Mouse (Mus musculus): ENCODE data around the gene Cldn15.
A peak's percentile ranks its signal among the peaks of the same experiment; 100 is the strongest.

The Cldn15 gene

DNA sequence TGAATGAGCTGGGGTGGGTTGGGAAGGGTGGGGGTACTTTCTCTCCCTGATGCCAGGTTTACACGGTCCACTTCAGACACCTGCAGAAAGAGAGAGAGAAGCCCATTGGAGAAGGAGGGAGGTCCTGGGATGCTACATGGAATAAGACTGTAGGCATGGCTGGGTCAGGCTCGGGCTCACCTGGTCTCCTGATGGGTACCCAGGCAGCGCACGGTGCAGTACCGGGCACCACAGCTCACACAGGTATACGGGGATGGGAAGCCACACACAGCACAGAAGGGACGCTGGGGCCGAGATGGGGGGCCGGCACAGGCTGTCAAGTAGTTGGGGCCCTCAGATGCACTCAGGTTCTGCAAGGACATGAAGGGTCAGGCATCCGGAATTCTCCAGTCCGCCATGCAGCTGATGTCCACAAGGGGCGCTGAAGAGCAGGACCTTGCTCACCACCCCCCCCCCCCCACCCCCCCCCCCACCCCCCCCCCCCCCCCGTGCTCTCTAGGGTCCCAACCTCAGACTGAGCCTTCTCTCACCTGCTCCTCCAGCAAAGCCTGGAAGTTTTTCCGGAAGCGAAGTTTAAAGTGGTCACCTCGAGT lies 16.0 kb downstream of the Cldn15 start:
- DNase-seq (ENCODE audit: low read depth, low spot score), result no peak

DNA sequence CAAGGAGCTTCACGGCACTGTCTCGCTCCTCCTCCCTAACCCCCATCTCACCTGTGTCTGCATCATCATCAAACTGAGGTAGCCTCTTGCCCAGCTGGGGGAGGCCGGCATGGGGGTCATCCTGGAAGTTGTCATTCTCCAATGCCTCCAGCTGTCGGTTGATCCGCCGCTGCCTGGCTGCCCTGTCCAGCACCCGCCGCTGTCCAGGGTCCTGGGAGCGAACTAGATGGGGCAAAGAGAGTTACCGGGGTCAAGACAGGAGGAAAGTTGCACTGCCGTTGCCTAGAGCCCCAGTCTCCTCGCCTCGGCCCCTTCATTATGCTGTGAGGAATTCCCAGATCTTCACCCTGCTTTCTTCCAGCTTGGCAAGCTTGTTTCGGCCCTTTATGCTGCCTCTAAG lies 18.4 kb downstream of the Cldn15 start:
- no peak for DNase-seq (ENCODE audit: low read depth, low spot score)

DNA sequence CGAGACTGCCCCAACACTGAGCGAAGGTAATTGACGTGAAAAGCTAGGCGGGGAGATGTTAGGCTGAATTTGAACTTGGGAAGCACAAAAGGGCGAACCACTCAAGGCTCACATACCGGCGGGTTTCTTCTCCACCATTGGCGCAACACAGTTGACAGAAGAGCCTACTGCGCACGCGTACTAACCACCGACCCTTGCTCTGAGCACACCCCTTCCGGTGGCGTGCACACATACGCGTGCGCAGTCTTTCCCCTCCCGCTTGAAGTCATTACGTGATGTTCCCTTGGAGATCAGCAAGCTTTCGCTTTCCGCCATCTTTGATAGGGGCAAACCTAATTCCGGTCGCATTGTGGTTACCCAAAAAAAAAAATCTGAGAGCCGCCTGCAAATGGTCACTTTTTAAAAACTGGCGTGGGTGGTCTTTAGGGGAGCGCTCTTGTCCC lies 20.3 kb downstream of the Cldn15 start, which contains the start of gene Plod3:
TSS of gene Plod3 (plus strand) at position 325 of the 443 bp plus-strand sequence.
- DNase-seq (ENCODE audit: low read depth, low spot score), result peak; percentile 100

DNA sequence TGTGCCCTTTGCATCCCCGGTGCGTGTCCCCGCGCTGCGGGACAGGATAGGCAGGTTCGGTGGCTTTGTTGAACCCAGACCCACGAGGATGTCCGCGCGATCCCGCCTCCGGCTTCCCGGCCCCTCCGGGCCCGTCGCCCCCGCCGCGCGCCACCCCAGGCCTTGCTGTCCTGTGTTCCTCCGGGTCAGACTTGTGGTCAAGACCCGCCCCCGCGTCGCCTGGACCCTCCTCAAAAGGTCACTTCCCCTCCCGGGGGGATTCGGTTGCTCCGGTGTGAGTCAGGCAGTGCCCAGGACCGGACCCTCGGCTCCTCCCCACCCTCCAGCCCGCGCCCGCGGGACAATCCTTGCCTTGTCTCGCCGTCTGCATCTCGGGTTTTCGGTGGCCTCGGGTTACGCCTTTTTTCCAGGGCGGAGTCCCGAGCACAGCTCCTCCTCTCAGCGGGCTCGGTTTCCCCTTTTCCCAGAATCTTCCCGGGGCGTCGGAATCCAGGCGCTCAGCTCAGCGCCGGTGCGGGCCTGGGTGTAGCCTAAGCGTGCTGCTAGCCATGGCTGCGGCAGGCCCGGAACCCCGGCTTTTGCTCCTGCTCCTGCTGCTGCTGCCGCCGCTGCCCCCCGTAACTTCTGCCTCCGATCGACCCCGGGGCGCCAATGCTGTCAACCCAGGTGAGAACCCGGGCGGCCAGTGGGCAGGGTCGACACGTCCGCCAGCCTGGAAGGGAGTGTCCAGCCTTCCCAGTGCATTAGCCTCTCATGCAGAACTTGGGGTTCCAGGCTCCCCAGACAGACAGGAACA lies 20.9 kb downstream of the Cldn15 start:
- DNase-seq (ENCODE audit: low read depth, low spot score), result peak; percentile 72

DNA sequence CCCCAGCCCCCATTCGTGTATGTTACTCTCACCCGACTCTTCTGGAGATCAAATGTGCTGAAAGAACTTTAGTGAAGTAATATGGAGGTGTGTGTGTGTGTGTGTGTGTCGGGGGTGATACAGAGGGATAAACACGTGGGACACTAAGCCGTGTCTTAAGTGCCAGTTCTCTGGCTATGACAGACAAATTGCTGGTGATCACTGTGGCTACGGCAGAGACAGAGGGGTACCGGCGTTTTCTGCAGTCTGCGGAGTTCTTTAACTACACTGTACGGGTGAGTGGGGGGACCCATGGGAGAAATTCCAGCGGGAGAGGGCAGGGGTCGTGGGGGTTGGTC lies 21.5 kb downstream of the Cldn15 start, which contains the start of gene Znhit1:
TSS of gene Znhit1 (minus strand) at position 88 of the 338 bp plus-strand sequence.
- DNase-seq (ENCODE audit: low read depth, low spot score), result no peak

DNA sequence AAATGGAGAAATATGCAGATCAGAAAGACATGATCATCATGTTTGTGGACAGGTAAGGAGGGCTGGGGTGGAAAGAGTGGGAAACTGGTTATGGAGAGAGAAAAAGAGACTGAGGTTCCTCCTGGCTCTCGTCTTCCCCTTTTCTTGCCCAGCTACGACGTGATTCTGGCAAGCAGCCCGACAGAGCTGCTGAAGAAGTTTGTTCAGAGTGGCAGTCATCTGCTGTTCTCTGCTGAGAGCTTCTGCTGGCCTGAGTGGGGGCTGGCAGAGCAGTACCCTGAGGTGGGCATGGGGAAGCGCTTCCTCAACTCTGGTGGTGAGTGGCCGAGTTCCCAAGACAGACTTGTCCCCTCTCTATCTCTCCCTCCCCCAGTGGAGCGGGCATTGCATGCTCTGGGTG lies 22.0 kb downstream of the Cldn15 start:
- no peak for DNase-seq (ENCODE audit: low read depth, low spot score)

DNA sequence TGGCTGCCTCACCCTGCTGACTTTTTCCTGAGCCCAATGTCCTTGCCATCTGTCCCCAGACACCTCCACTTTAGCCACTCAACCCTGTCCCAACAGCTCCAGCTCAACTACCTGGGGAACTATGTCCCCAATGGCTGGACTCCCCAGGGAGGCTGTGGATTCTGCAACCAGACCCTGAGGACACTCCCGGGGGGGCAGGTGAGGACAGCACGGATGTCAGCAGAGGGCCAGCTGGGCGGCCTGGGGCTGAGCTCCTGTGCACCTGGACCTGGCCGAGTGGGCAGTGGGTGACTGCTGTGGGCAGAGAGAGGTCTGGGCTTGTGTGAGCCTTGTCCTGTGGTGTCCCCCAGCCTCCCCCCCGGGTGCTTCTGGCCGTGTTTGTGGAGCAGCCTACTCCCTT lies 23.4 kb downstream of the Cldn15 start:
- no peak for DNase-seq (ENCODE audit: low read depth, low spot score)

DNA sequence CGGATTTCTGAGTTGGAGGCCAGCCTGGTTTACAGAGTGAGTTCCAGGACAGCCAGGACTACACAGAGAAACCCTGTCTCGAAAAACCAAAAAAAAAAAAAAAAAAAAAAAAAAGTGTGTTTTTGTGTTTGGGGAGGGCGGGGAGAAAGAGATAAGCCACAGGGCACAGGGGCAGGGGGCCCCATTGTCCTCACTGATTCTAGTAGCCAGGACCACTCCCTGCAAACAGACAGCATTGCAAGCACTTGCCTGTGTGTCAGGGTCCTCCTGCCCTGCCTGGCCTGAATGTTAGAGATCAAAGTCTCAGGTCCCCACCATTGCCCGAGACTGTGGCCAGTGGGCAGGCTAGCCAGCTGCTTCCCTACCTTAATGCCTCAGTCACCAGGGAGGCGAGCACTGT lies 33.0 kb downstream of the Cldn15 start:
- DNase-seq (ENCODE audit: low read depth, low spot score), result no peak

DNA sequence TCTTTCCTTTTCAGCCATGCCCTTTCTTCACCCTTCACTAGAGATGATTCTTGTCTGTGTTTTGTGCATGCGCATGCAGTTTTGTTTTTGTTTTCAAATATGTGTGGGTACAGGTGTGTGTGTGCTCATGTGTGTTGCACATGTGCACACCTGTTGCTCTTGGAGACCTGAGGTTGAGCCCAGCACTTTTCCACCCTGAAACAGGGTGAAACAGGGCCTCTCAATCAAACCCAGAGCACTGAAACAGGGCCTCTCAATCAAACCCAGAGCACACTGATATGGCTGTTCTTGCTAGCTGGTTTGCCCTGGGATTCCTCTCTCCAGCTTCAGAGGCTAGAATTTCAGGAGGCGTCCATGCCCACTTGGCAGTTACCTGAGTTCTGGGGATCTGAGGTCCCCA lies 34.2 kb downstream of the Cldn15 start:
- no peak for DNase-seq (ENCODE audit: low read depth, low spot score)

DNA sequence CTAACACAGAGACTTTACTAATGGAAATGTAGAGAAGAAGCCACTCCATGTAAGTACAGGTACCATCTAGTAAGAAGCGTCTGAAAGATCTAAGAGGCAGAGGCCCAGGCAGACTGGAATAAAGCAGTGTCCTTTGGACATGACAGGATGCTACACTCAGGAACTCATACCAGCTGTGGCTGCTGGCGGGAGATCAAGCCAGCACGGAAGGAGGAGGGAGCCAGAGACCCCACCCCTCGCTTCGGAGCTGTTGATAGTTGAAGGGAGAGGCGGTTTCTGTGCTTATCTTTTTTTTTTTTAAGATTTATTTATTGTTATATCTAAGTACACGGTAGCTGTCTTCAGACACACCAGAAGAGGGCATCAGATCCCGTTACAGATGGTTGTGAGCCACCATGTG lies 40.9 kb downstream of the Cldn15 start:
- DNase-seq (ENCODE audit: low read depth, low spot score), result no peak

DNA sequence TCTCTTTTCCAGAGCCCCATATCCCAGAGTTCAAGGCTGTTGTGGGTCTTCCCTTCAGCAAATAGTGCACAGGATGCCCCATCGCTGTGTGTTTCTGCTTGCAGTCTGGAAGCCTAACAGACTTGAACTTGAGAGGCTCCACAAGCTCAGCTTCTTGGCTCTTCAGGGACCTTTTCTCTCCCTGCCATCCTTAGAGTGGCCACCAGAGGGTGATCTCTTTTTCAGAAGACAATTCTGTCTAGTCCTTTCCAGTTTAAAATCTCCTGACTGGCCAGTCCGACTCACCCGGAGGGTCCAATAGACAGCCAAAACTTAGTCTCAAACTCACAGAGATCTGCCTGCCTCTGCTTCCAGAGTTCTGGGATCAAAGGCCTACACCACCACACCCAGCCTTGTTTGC lies 43.6 kb downstream of the Cldn15 start:
- peak; percentile 29 for DNase-seq (ENCODE audit: low read depth, low spot score)

DNA sequence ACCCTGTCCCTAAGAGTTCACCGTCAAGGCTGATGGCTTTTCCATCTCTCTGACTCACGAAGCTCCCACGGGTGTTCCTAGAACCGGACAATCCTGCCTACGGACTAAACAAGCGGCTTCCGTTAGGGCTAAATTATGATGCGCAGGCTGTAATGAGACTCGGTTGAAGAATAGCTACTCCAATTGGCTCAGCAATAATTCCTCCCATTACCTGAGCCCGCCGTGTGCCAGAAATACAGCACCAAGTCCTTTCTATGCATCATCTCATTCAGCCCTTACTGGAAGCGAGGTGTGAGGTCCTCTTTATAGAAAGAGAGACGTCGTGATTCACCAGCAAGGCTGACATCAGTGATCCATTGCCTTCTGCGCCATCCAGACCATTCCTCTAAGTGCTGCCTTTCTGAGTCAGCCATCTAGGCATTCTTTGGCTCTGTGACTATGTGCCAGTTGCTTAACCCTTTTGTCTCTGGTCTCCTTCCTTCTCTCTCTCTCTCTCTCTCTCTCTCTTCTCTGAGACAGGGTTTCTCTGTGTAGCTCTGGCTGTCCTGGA lies 46.1 kb downstream of the Cldn15 start:
- no peak for DNase-seq (ENCODE audit: low read depth, low spot score)

DNA sequence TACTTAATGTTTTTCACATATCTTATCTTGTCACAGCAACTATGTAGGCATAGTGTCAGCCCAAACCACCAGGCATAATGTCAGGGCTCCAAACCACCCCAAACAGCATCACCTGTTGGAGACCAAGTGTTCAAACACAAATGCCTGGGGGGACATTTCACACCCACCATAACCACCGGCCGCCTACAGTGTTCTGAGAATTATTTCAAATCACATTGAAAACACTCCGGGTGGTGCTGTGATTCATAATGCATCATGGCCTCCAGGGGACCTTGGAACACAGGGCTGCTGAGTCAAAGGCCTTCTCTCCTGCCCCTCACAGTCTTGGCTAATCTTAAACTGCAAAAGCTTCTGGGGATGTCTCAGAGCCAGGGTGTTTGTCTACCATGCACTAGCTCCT lies 49.5 kb downstream of the Cldn15 start:
- DNase-seq (ENCODE audit: low read depth, low spot score), result no peak

DNA sequence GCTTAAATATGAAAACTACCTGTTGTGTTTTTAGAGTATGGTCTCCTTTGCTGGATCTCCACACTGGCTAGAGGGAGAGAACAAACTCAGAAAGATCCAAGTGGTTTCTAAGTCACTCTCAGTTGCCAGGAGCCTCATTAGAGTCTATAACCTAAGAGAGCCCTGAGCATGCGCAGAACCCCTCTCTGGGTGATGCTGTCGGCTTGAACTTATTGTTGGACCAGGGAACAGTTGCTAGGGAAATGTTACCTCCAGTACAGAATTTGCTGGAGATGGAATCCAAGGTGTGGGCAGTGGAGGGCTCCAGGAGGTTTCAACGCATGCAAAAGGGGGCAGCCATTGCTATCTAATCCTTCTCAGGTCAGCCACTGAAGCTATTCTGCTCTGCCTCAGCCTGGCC lies 57.9 kb downstream of the Cldn15 start:
- DNase-seq (ENCODE audit: low read depth, low spot score), result no peak

DNA sequence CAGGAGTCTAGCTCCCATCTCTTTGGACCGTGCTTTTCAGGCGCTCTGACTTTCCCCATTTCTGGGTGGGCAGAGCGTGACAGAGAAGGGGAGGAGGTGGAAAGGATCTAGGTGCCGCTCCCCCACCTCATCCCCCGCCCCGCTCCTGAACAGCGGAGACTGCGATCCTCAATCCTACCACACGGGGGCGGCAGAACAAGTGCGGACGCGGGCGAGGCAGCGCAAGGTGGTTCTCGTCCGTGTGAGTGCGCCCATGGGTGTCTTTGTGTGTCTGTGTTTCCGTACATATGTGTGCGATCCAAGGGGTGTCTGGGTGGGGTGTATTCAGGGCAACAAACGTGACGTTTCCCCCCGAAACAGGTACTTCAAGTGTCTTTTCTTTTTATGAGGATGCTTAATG lies 58.7 kb downstream of the Cldn15 start:
- peak; percentile 57 for DNase-seq (ENCODE audit: low read depth, low spot score)

Data from forelimb bud, embryonic 11.5 days (tissue).